Mouse (Mus musculus) spleen, adult 2 months (tissue): ENCODE measurements around the gene Tmem164.

Source experiments
- CTCF ChIP-seq: fragments of 200-500 bp; IDR thresholded peaks from 2 replicates; pipeline ENCODE4 v1.5.1; 2011; ENCODE audit warnings: mild to moderate bottlenecking, inconsistent platforms; ENCODE audit not compliant: insufficient read depth, insufficient read length, insufficient replicate concordance; ENCODE audit errors: extremely low read depth
- POLR2A ChIP-seq: fragments of 200-500 bp; IDR thresholded peaks from 2 replicates; pipeline ENCODE4 v1.6.1; 2011; ENCODE audit warnings: low read depth, low read length, inconsistent platforms

DNA sequence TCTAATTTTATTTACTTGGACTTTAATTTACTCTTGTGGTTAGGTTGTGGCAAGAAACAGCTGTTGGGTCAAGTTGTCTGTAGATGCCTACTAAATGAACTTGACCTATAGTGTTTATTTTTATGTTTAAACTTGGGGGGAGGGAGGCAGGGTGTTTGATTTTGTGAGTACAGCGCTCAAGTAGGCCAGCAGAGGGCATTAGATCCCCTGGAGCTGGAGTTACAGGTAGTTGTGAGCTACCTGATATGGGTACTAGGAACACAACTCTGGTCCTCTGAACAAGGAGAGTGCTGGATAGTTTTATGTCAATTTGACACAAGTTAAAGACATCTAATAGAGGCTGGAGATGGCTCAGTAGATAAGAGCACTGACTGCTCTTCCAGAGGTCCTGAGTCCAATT is 34.0 kb upstream of the Tmem164 start:
- TF ChIP-seq POLR2A = no peak
- TF ChIP-seq CTCF = no peak
